Mouse (Mus musculus) heart, embryonic 16.5 days (tissue): ENCODE measurements at regions not wholly inside any gene's neighbourhood (a gene's known extent, or its start where the extent isn't known, plus 50 kb on each side); places are given as distances from the start of the nearest gene placed in this dataset.

ENCODE experiments used
- ATAC-seq: fragments of 200-750 bp; cut with Nextera tagmentation; replicated peaks from 2 replicates; pipeline ENCODE4 v1.8.0; 2017; ENCODE audit warnings: moderate number of reproducible peaks; ENCODE audit not compliant: insufficient read depth, low FRiP score; ENCODE audit errors: extremely low read depth
- H3K27ac ChIP-seq: fragments of 300-500 bp; sonication (generic); 2 replicates; pipeline ENCODE4 v1.5.1; 2014; ENCODE audit warnings: mild to moderate bottlenecking, low read length, control low read depth, moderate library complexity
- H3K27me3 ChIP-seq: fragments of 300-500 bp; sonication (generic); 2 replicates; pipeline ENCODE4 v1.6.1; 2014; ENCODE audit warnings: low read length, mixed read lengths; ENCODE audit not compliant: control insufficient read depth, insufficient read depth
- H3K36me3 ChIP-seq: fragments of 300-500 bp; sonication (generic); 2 replicates; pipeline ENCODE4 v1.6.1; 2014; ENCODE audit not compliant: control insufficient read depth, insufficient read depth
- H3K4me1 ChIP-seq: fragments of 300-500 bp; sonication (generic); 2 replicates; pipeline ENCODE4 v1.6.1; 2014; ENCODE audit warnings: low read length, mixed read lengths; ENCODE audit not compliant: control insufficient read depth, insufficient read depth
- H3K4me2 ChIP-seq: fragments of 300-500 bp; sonication (generic); 2 replicates; pipeline ENCODE4 v1.6.1; 2014; ENCODE audit warnings: low read depth, mild to moderate bottlenecking, control low read depth, low read length
- H3K4me3 ChIP-seq: fragments of 300-500 bp; sonication (generic); 2 replicates; pipeline ENCODE4 v1.5.1; 2014; ENCODE audit warnings: mild to moderate bottlenecking, control low read depth, low read length
- H3K9ac ChIP-seq: fragments of 300-500 bp; sonication (generic); 2 replicates; pipeline ENCODE4 v1.6.1; 2014; ENCODE audit warnings: low read length, control low read depth
- H3K9me3 ChIP-seq: fragments of 300-500 bp; sonication (generic); replicated peaks from 2 replicates; pipeline ENCODE4 v1.6.1; 2016; ENCODE audit warnings: low read length; ENCODE audit not compliant: control insufficient read depth
- WGBS: fragments of 180-500 bp; shearing (Covaris S2); extraction: QIAGEN DNeasy Blood & Tissue Kit; methylation state at CpG from one replicate; pipeline ENCODE4 v1.1.7; 2014; 5-methylcytosine and 5-hydroxymethylcytosine counted together

DNA sequence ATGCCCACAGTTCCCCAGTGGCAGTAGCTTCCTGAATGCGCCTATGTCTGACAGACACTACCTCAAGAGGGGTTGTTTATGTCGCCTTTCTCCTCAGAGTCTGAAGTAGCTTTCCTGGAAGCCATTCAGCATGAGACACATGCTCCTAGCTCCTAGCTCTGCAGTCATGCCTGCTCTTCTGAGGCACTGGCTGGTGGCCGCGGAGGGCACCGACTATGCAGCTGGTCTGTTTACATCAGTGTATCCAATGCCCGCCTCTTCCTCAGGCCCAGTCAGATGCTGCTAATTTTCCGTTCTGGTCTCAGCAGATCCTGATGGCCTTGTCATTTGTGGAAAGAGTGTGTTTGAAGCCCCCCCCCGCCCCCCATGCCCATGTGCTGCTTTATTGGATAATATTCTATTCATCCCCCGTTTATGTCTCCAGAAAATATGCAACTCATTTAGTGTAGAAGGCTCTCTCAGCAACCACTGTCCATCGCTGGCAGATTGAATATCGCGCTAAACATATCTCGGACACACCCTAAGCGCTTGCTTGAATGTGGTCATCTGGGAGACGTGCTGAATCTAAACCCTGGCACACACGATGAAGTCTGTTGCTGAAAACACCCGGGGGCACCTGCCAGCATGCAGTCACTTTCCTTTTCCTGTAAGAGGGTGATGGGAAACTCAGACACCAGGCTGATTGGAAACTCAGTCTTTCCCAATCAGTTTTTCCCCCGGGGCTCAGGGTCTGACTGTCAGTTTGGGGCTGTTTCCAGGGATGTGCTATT, 73.9 kb downstream of the Ackr3 start:
- no peak for ATAC-seq
- H3K4me2 ChIP-seq: no peak overlapping the region
- H3K27me3 ChIP-seq: 0 out of 2 replicates have a peak, but pooled peaks cover 2% of the 10 kb centered on the region
- H3K9ac ChIP-seq: no peak overlapping the region
- no peak overlapping the region for H3K27ac ChIP-seq
- peaks cover 4% of the 10 kb centered on the region for H3K4me1 ChIP-seq
- H3K4me3 ChIP-seq: no peak overlapping the region
- WGBS: 78% methylated on average over 18 of the region's 18 CpGs
- 0 out of 2 replicates have a peak, but pooled peaks cover 3% of the 10 kb centered on the region for H3K9me3 ChIP-seq
- no peaks in the 10 kb centered on the region for H3K36me3 ChIP-seq

DNA sequence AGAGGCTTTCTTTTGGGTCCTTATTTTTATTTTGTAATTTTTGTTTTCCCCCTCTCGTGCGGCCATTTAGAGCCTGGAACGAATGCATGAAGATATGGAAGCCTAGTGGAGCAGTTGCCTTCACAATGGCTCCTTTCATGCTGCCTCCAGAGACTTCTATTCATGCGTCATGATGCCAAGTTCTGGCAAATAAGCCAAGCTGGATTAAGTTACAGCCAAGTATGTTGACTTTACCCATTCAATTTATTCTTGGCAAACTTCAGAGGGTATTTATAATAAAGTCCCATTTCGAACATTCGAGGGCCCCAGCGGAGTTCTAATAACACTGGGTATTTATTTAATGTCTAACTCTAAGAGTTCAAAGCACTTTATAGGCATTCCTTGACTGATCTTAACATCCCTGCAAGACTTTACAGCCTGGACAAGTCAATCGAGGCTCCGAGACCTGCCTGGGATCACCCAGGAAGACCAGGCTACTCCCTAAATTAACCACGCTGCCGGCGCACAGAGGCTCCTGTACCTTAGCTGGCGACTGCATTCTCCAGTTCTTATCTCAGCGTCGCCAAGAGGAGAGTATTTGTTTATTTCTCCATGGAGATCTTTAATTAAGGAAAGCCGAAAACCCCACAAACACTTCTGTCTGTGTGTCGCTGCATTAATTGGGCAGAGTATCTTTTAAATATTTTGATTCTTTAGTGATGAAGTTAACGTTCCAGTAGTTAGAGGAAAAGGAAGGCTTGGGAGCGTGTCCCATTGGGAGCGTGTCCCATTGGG, 75.5 kb downstream of the Ackr3 start:
- 51% methylated on average over 20 of the region's 20 CpGs for WGBS
- Histone ChIP-seq H3K27ac (no peak overlapping the region), H3K4me2 (no peak overlapping the region; the same call in 1 of the 2 replicates), H3K4me1 (peaks cover 4% of the 10 kb centered on the region), H3K27me3 (0 out of 2 replicates have a peak, but pooled peaks cover 2% of the 10 kb centered on the region), H3K9me3 (0 out of 2 replicates have a peak, but pooled peaks cover 3% of the 10 kb centered on the region), H3K9ac (no peak overlapping the region), H3K36me3 (no peaks in the 10 kb centered on the region), H3K4me3 (no peak overlapping the region)
- no peak for ATAC-seq

DNA sequence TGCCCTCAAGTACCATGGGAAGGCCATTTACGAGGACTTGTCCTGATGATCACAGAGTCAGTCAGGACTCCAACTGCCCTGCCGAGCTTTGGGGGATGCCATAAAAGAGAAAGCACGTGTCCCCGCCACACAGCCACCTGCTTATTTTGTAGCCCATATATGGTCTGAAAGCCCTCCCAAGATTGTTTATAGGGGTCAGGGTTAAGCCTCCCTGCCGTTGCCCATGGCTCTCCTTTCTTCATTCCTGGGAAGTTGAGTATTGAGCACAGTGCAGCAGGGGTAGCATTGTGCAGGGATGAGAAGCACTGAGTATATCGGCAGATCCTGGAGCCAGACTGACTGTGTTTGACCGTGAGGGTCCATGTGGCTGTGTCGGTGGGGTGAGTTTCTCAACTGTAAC, 76.4 kb downstream of the Ackr3 start:
- no peak for ATAC-seq
- Histone ChIP-seq H3K4me2 (no peak overlapping the region), H3K27ac (no peak overlapping the region), H3K4me1 (peaks cover 7% of the 10 kb centered on the region), H3K27me3 (peaks cover 2% of the 10 kb centered on the region; the same call in 1 of the 2 replicates), H3K9ac (no peak overlapping the region), H3K9me3 (0 out of 2 replicates have a peak, but pooled peaks cover 3% of the 10 kb centered on the region), H3K4me3 (no peak overlapping the region), H3K36me3 (no peaks in the 10 kb centered on the region)
- WGBS: 76% methylated on average over 8 of the region's 8 CpGs

DNA sequence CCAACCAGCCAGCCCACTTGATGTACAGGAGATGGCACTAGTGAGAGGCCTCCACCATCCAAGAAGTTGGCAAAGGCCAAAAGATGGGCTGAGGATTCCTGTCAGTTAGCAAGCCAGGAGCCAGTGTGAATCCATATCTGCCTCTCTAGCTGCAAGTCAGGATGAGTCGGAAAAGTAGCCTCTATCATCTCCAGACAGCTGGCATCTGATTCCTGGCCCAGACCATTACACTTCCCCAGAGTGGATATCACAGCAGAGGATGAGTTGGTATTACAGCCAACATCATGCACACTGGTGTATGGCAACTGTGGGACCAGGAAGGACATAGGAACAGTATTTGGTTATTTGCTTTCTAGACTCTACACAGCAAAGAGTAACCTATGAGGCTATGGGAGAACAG, 77.5 kb downstream of the Ackr3 start:
- peaks cover 2% of the 10 kb centered on the region; the same call in 1 of the 2 replicates for H3K27me3 ChIP-seq

DNA sequence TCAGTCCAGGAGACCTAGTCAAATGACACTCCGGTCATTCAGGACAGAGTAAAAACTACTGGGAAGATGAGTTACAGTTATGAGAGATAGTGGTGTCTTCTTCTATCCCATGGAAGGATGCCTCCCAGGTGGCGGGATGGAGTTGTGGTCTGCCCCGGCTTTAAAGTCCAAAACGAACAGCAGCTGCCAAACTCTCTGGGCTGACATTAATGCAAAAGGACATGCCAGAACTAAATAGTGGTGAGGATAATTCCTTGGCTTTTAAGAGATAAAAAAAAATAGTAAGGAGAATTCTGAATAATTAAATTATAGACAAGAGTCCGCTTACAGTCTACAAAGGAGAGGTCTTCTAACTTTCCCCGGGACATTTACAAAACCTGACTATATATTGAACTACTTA, 78.2 kb downstream of the Ackr3 start:
- Histone ChIP-seq H3K9me3 (0 out of 2 replicates have a peak, but pooled peaks cover 3% of the 10 kb centered on the region), H3K9ac (no peak overlapping the region), H3K27ac (no peak overlapping the region), H3K27me3 (peaks cover 2% of the 10 kb centered on the region; the same call in 1 of the 2 replicates), H3K4me3 (no peak overlapping the region), H3K36me3 (no peaks in the 10 kb centered on the region), H3K4me1 (peaks cover 7% of the 10 kb centered on the region), H3K4me2 (no peak overlapping the region)
- 84% methylated on average over 6 of the region's 6 CpGs for WGBS
- ATAC-seq: no peak

More for the DNA sequence above, 77.5 kb downstream of the Ackr3 start:
- Histone ChIP-seq H3K36me3 (no peaks in the 10 kb centered on the region), H3K4me1 (peaks cover 7% of the 10 kb centered on the region), H3K9me3 (0 out of 2 replicates have a peak, but pooled peaks cover 3% of the 10 kb centered on the region), H3K4me2 (no peak overlapping the region), H3K4me3 (no peak overlapping the region), H3K9ac (no peak overlapping the region), H3K27ac (no peak overlapping the region)
- WGBS: 77% methylated on average over 1 of the region's 1 CpGs
- no peak for ATAC-seq

DNA sequence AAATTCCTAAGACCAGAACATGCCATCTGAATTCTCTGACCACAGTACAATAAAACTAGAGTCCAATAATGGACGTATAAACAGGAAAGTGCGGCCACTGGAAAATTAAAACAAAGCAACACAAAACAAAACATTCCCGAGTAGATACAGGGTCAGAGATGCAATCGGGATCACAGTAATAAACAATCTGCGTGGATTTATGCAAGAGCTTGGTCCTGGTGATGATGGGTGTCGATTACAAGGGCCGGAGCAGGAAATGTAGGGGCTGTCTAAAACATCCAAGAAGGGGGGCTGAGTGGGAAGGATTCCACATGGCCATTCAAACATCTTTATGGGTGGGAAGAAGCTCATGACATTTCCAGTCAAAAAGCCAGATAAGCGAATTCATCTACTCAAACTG, 78.6 kb downstream of the Ackr3 start:
- Histone ChIP-seq H3K9ac (no peak overlapping the region), H3K27me3 (peaks cover 2% of the 10 kb centered on the region; the same call in 1 of the 2 replicates), H3K36me3 (no peaks in the 10 kb centered on the region), H3K4me1 (peaks cover 7% of the 10 kb centered on the region), H3K4me3 (no peak overlapping the region), H3K4me2 (no peak overlapping the region), H3K9me3 (0 out of 2 replicates have a peak, but pooled peaks cover 3% of the 10 kb centered on the region), H3K27ac (no peak overlapping the region)
- 65% methylated on average over 8 of the region's 8 CpGs for WGBS
- no peak for ATAC-seq

DNA sequence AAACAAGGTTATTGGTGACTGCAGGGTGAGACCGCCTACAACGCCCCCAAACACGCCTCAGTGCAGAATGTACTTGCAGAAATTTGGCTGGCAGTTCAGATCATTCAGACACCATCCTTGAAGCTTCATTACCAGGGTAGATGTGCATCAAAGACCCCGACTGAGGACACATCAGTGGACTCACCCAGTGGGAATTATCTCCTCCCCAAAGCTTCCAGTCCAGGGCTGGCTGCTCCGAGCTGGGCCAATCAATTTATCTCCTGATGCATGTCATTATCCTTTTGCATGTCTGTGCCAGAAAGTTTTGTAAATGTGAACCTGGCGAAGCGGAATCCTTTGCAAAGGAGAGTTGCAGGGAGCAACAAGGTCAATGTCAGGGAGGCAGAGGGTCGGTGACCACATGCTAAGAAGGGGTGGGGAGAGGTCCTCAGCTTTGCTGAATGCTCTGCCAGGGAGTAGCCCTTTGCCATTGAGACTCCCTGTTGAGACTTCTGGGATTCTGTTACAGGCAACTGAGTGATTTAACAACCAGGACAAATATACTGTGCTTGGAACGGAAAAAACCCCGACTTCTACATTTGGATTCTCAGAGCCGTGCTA, 79.5 kb downstream of the Ackr3 start:
- peaks cover 7% of the 10 kb centered on the region for H3K4me1 ChIP-seq
- no peak for ATAC-seq
- no peak overlapping the region for H3K9ac ChIP-seq
- no peak overlapping the region for H3K4me2 ChIP-seq
- 62% methylated on average over 11 of the region's 11 CpGs for WGBS
- H3K36me3 ChIP-seq: no peaks in the 10 kb centered on the region
- H3K4me3 ChIP-seq: no peak overlapping the region
- H3K9me3 ChIP-seq: 0 out of 2 replicates have a peak, but pooled peaks cover 3% of the 10 kb centered on the region
- H3K27me3 ChIP-seq: peaks cover 2% of the 10 kb centered on the region; the same call in 1 of the 2 replicates
- H3K27ac ChIP-seq: no peak overlapping the region

DNA sequence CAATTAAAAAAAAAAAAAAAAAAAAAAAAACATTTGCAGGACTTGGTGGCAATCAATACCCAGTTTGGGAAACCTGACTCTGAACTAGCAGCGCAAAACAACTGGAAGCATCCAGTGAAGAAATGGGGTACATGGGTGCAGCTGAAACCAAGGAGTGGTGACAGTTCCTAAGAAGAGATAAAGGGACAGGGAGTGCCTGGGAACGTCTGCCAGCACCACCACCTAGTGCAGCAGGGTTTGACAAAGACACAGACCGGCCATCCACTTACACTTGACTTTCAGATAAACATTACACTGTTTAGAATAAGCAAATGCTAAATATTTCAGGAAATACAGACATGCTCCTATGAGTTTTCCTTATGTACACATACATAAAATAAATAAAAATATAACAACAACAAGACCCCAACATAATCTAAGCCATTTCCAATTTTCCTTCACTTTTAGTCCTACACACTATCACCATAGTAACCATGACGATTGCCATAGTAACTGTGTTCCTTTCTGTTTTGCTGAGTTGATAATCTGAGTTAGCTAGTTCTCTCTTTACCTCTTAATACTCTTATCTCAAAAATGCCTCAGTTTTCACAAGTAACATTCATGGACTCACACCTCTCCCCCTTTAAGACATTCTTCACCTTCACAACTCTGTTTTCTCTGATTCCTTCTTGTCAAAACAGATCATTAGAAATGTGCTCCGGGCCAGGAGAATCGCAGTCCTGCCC, 80.3 kb downstream of the Ackr3 start:
- no peak for ATAC-seq
- no peak overlapping the region for H3K4me2 ChIP-seq
- no peak overlapping the region for H3K9ac ChIP-seq
- no peak overlapping the region for H3K27ac ChIP-seq
- H3K27me3 ChIP-seq: peaks cover 2% of the 10 kb centered on the region; the same call in 1 of the 2 replicates
- H3K4me1 ChIP-seq: peaks cover 7% of the 10 kb centered on the region
- H3K4me3 ChIP-seq: no peak overlapping the region
- H3K9me3 ChIP-seq: 0 out of 2 replicates have a peak, but pooled peaks cover 3% of the 10 kb centered on the region
- no peaks in the 10 kb centered on the region for H3K36me3 ChIP-seq
- 53% methylated on average over 6 of the region's 6 CpGs for WGBS
